Mouse (Mus musculus) C2C12 (cell line): ENCODE measurements around the gene Ncapg2.

Experiments
- CTCF ChIP-seq: IDR thresholded peaks from one replicate; pipeline ENCODE4 v1.5.1; 2011; ENCODE audit not compliant: control insufficient read depth, insufficient read depth, insufficient read length
- MAX ChIP-seq: IDR thresholded peaks from one replicate; pipeline ENCODE4 v1.6.1; 2011; ENCODE audit warnings: mild to moderate bottlenecking, control low read depth
- USF1 ChIP-seq: IDR thresholded peaks from one replicate; pipeline ENCODE4 v1.6.1; 2011; ENCODE audit warnings: low read depth, mild to moderate bottlenecking, control low read depth, moderate library complexity

DNA sequence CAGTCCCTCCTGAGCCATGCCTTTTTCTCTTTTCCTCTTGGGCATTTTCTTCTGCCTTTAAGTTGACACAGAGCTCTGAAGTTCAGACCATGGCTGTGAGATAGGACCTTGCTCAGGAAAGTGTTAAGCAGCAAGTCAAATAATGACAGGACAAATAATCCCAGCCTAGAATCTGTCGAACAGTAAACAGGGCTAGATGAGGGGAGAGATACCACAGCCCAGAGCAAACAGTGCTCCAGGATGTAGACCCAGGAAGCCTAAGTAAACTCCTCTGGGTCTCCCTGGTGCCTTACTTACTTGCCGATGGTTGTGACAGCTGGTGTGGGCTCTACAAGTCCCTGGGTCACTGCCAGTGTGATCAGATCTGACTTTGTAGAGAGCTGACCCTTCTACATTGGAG lies 78.4 kb downstream of the Ncapg2 start:
- no peak for TF ChIP-seq CTCF
- TF ChIP-seq USF1, result no peak
- TF ChIP-seq MAX, result no peak
